Mouse (Mus musculus) E14TG2a.4 (cell line): ENCODE results near the gene Sash1.

Experiments
- CTCF ChIP-seq: conservative IDR thresholded peaks from 2 replicates; pipeline ENCODE4 v1.5.1; 2014; ENCODE audit warnings: low read length
- NANOG ChIP-seq: IDR thresholded peaks from 2 replicates; pipeline ENCODE4 v1.6.1; 2014; ENCODE audit warnings: borderline replicate concordance, low read length, mixed read lengths

- TF ChIP-seq CTCF (no peak), NANOG (no peak)
These were observed 129.1 kb downstream of the Sash1 start for GRCm38 (mm10) chr10:8756604-8757354.
